Mouse (Mus musculus) heart, embryonic 11.5 days (tissue): ENCODE results near the gene 4933416C03Rik. TPM values are rescaled to one million over a fixed set of nuclear protein-coding genes. Genes with fewer than 3 reads are reported as not detected.

ENCODE experiments used
- ATAC-seq: fragments of 200-750 bp; cut with Nextera tagmentation; replicated peaks from 2 replicates; pipeline ENCODE4 v1.8.0; 2017; ENCODE audit warnings: moderate library complexity; ENCODE audit not compliant: insufficient number of reproducible peaks, low FRiP score, low TSS enrichment
- H3K27ac ChIP-seq: fragments of 300-500 bp; sonication (generic); 2 replicates; pipeline ENCODE4 v1.5.1; 2014; ENCODE audit warnings: mild to moderate bottlenecking, low read depth, low read length
- H3K27me3 ChIP-seq: fragments of 300-500 bp; sonication (generic); 2 replicates; pipeline ENCODE4 v1.6.1; 2014; ENCODE audit warnings: mild to moderate bottlenecking, low read length, mixed read lengths; ENCODE audit not compliant: control insufficient read depth, insufficient read depth
- H3K36me3 ChIP-seq: fragments of 300-500 bp; sonication (generic); 2 replicates; pipeline ENCODE4 v1.6.1; 2014; ENCODE audit warnings: mild to moderate bottlenecking, low read length, moderate library complexity, mixed read lengths; ENCODE audit not compliant: control insufficient read depth, insufficient read depth
- H3K4me1 ChIP-seq: fragments of 300-500 bp; sonication (generic); 2 replicates; pipeline ENCODE4 v1.6.1; 2014; ENCODE audit warnings: low read length; ENCODE audit not compliant: control insufficient read depth, insufficient read depth
- H3K4me2 ChIP-seq: fragments of 300-500 bp; sonication (generic); 2 replicates; pipeline ENCODE4 v1.6.1; 2014; ENCODE audit warnings: mild to moderate bottlenecking, moderate library complexity
- H3K4me3 ChIP-seq: fragments of 300-500 bp; sonication (generic); 2 replicates; pipeline ENCODE4 v1.5.1; 2014; ENCODE audit warnings: low read depth, low read length
- H3K9ac ChIP-seq: fragments of 300-500 bp; sonication (generic); 2 replicates; pipeline ENCODE4 v1.6.1; 2014; ENCODE audit warnings: mild to moderate bottlenecking, low read depth, low read length, moderate library complexity
- H3K9me3 ChIP-seq: fragments of 300-500 bp; sonication (generic); replicated peaks from 2 replicates; pipeline ENCODE4 v1.6.1; 2016; ENCODE audit warnings: low read length; ENCODE audit not compliant: control insufficient read depth
- WGBS: fragments of 180-500 bp; shearing (Covaris S2); extraction: QIAGEN DNeasy Blood & Tissue Kit; methylation state at CpG from one replicate; pipeline ENCODE4 v1.1.7; 2014; ENCODE audit not compliant: insufficient replicate concordance; 5-methylcytosine and 5-hydroxymethylcytosine counted together
- polyA plus RNA-seq: library from polyadenylated mRNA; unstranded; fragments of >200 nt; fragmentation: Nextera tagmentation; extraction: Ambion mirVana; gene quantifications from 2 replicates; pipeline ENCODE4 v1.2.1, GENCODE M21; 2014

Gene 4933416C03Rik
- polyA plus RNA-seq, 1 experiment from 2014 or later: not detected

GRCm38 (mm10) chr10:116131223-116131622 is 17.5 kb upstream of the 4933416C03Rik start:
- no peak overlapping the region for H3K4me2 ChIP-seq
- 65% methylated on average over 4 of the region's 4 CpGs for WGBS
- H3K4me3 ChIP-seq: no peak overlapping the region

DNA sequence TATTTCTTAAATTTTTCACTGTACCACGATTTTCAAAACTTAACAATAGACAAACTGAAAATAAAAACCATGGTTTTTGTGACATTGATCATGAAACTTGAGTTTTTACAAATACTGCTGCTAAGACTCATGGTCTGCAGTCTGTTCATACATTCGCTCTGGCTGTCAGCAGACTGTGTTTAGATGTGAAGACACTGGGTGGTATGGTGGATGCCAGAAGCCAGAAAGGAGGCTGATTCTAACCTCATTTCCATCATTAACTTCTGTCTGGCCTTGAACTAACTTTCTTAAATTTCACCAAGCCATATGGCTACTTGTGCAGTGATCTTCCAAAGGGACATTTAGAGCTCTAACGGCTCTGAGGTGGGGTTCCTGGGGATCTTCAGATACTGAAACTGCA is 16.7 kb upstream of the 4933416C03Rik start:
- no peak overlapping the region for H3K4me2 ChIP-seq
- no peak overlapping the region for H3K4me3 ChIP-seq
- WGBS: 70% methylated on average over 3 of the region's 3 CpGs
- H3K36me3 ChIP-seq: no peaks in the 10 kb centered on the region
- H3K9me3 ChIP-seq: no peaks in the 10 kb centered on the region
- H3K9ac ChIP-seq: no peak overlapping the region
- no peak for ATAC-seq
- no peaks in the 10 kb centered on the region for H3K4me1 ChIP-seq
- no peaks in the 10 kb centered on the region for H3K27me3 ChIP-seq
- no peak overlapping the region for H3K27ac ChIP-seq

More at GRCm38 (mm10) chr10:116131223-116131622, 17.5 kb upstream of the 4933416C03Rik start:
- Histone ChIP-seq H3K9me3 (no peaks in the 10 kb centered on the region), H3K4me1 (no peaks in the 10 kb centered on the region), H3K36me3 (no peaks in the 10 kb centered on the region), H3K27ac (no peak overlapping the region), H3K27me3 (no peaks in the 10 kb centered on the region), H3K9ac (no peak overlapping the region)
- no peak for ATAC-seq

DNA sequence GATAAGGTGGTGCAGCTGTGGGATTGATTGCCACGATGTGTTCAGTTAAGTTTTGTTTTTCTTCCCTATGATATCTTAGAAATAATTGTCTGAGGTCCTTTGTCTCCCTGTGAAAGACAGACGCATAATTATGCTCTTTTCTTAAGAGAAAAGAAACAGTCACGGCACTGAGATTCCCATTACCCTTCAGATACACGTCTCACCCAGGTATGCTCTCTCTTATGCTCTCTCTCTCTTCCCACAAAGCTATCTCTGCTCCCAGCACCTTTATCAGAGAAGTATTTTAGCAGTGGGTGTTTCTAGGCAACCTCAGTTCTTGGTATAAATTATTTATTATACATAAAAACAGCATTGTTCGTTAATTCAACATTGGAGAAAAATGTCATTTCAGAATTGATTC is 11.6 kb upstream of the 4933416C03Rik start:
- Histone ChIP-seq H3K36me3 (no peaks in the 10 kb centered on the region), H3K27ac (no peak overlapping the region), H3K27me3 (no peaks in the 10 kb centered on the region), H3K9me3 (no peaks in the 10 kb centered on the region), H3K4me1 (no peaks in the 10 kb centered on the region), H3K9ac (no peak overlapping the region), H3K4me2 (no peak overlapping the region), H3K4me3 (no peak overlapping the region)
- no peak for ATAC-seq
- WGBS: 66% methylated on average over 5 of the region's 5 CpGs

DNA sequence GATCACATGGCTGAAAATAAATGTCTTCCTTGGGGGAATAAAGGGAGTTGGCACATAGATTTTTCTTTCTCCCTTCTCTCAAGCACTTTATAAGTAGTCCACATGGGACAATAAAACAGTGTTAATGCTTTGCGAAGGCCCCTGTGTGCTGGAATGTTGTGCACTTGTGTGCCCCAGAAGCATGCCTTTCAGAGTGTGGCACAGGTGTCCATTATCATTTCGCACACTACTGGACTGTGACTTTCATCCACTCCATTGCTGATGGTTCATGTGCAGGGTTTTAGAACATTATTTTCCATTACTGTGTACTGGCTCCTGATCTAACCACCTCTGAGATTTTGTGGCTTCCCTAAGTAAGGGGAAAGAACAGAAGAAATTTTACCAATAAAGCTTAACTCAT is 10.1 kb upstream of the 4933416C03Rik start:
- ATAC-seq: no peak
- 82% methylated on average over 2 of the region's 2 CpGs for WGBS
- no peaks in the 10 kb centered on the region for H3K4me1 ChIP-seq

DNA sequence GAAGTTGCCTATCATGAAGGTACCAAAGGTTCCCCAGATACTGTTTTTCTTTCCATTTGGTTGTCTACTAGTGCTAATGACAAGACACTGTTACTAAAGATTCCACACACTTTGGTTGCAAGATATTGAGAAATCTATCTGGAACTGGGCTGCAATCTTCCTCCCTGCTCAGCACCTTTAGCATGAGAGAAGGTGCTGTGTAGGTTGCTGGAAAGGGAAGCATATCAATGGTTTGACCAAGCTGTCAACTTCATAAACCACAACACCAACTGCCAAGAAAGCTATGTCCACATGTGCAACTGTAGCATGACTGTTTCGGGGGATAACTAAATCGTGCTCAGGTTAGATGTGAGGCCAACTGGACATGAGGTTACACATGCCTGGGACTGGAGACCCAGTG is 7.7 kb upstream of the 4933416C03Rik start:
- no peaks in the 10 kb centered on the region for H3K4me1 ChIP-seq
- 66% methylated on average over 2 of the region's 2 CpGs for WGBS
- ATAC-seq: no peak
- no peak overlapping the region for H3K4me2 ChIP-seq
- no peak overlapping the region for H3K9ac ChIP-seq
- no peak overlapping the region for H3K27ac ChIP-seq
- H3K9me3 ChIP-seq: no peaks in the 10 kb centered on the region
- no peaks in the 10 kb centered on the region for H3K36me3 ChIP-seq
- H3K4me3 ChIP-seq: no peak overlapping the region
- H3K27me3 ChIP-seq: no peaks in the 10 kb centered on the region

More for the DNA sequence above, 10.1 kb upstream of the 4933416C03Rik start:
- Histone ChIP-seq H3K27me3 (no peaks in the 10 kb centered on the region), H3K4me3 (no peak overlapping the region), H3K9me3 (no peaks in the 10 kb centered on the region), H3K36me3 (no peaks in the 10 kb centered on the region), H3K4me2 (no peak overlapping the region), H3K27ac (no peak overlapping the region), H3K9ac (no peak overlapping the region)

DNA sequence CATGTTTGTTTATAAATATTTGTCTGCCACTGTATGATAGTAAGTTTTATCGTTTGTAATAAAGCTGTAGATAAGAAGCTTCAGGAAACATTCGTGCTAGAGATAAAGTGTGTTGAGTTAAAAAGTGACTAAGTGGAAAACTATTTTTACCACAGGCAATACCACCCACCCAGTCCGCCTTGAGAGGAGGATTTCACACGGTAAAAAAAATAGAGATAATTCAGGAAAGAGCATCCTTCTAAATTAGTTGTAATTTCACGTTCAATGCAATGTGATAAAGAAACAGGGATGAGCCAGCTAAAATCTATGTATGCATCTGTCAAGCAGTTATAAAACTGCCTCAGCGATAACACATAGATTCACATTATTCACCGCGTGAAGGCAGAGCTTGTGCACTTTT is 3.3 kb upstream of the 4933416C03Rik start:
- no peaks in the 10 kb centered on the region for H3K27me3 ChIP-seq
- no peak overlapping the region for H3K27ac ChIP-seq
- 49% methylated on average over 8 of the region's 8 CpGs for WGBS
- H3K4me2 ChIP-seq: no peak overlapping the region
- H3K4me1 ChIP-seq: no peaks in the 10 kb centered on the region
- H3K9ac ChIP-seq: no peak overlapping the region
- no peaks in the 10 kb centered on the region for H3K36me3 ChIP-seq
- ATAC-seq: no peak
- H3K9me3 ChIP-seq: no peaks in the 10 kb centered on the region; the same call in 1 of the 2 replicates
- no peak overlapping the region for H3K4me3 ChIP-seq

DNA sequence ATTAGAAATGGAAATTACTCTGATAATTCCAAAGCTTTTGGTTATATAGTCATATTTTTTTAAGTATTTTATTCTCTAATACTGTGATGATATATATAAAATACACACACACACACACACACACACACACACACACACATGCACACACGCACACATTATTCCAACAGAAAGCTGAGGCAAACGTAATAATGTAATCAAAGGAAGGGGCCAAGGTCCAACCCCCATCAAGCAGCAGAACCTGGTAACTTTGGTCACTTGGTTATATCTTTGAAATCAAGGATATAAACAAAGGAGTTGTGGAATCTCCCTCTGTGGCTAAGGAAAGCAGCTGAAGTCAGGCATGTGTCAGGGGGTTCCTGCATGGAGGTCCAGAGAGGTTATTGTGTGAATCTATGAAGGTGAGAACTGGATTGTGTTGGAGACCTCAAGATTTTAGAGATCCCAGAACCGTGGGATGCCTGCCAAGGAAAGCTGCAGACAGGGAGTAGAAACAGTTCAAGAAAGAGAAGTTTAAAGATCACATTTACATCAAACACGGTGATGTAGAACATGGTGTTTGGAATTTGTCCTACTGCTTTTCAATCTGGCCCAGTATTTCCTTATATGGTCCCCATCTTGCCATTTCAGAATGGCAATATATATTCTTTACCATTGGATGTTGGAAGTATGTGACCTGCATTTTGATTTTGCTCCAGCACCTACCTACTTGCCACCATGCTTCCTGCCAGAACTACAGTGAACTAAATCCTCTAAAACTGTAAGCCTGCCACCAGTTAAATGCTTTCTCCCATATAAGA is 2.4 kb upstream of the 4933416C03Rik start:
- Histone ChIP-seq H3K4me1 (no peaks in the 10 kb centered on the region), H3K9ac (no peak overlapping the region), H3K4me2 (no peak overlapping the region), H3K9me3 (no peaks in the 10 kb centered on the region; the same call in 1 of the 2 replicates), H3K27me3 (no peaks in the 10 kb centered on the region), H3K27ac (no peak overlapping the region), H3K36me3 (no peaks in the 10 kb centered on the region), H3K4me3 (no peak overlapping the region)
- ATAC-seq: no peak
- 64% methylated on average over 4 of the region's 4 CpGs for WGBS

GRCm38 (mm10) chr10:116112868-116113267 is 849 bp downstream of the 4933416C03Rik start:
- H3K9ac ChIP-seq: no peak overlapping the region

DNA sequence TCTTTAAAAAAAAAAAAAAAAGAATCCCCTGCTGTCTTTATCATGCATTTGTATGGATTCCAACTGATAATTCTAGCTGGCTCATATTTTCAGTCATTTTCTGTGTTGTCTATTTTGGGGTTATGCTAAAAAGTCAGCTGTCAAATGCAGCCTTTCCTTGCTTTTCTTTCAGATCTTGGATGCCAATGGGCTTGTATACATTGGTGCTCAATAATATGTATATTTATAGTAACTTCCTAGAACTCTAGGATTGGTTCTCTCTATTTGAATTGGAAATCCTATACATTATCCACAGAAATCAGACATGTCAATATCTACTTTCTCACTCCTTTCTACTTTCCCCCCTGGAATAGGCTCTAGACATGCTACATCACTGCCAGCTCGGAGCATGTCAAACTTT is 5.0 kb downstream of the 4933416C03Rik start:
- Histone ChIP-seq H3K4me1 (no peaks in the 10 kb centered on the region), H3K27me3 (no peaks in the 10 kb centered on the region), H3K4me2 (no peak overlapping the region), H3K27ac (no peak overlapping the region), H3K4me3 (no peak overlapping the region), H3K9ac (no peak overlapping the region), H3K36me3 (no peaks in the 10 kb centered on the region), H3K9me3 (no peaks in the 10 kb centered on the region; the same call in 1 of the 2 replicates)
- no peak for ATAC-seq
- WGBS: 84% methylated on average over 1 of the region's 1 CpGs

More at GRCm38 (mm10) chr10:116112868-116113267, 849 bp downstream of the 4933416C03Rik start:
- no peak for ATAC-seq
- no peak overlapping the region for H3K27ac ChIP-seq
- 91% methylated on average over 11 of the region's 11 CpGs for WGBS
- no peaks in the 10 kb centered on the region for H3K36me3 ChIP-seq
- no peak overlapping the region for H3K4me2 ChIP-seq
- no peaks in the 10 kb centered on the region for H3K4me1 ChIP-seq
- no peak overlapping the region for H3K4me3 ChIP-seq
- H3K27me3 ChIP-seq: no peaks in the 10 kb centered on the region
- no peaks in the 10 kb centered on the region; the same call in 1 of the 2 replicates for H3K9me3 ChIP-seq
